Mouse (Mus musculus): ENCODE data around the gene Tmem121b. TPM values are rescaled to one million over a fixed set of nuclear protein-coding genes. Genes with fewer than 3 reads are reported as not detected.

The Tmem121b gene
- polyA plus RNA-seq, 1 experiment from 2014 or later: 0.65 TPM

DNA sequence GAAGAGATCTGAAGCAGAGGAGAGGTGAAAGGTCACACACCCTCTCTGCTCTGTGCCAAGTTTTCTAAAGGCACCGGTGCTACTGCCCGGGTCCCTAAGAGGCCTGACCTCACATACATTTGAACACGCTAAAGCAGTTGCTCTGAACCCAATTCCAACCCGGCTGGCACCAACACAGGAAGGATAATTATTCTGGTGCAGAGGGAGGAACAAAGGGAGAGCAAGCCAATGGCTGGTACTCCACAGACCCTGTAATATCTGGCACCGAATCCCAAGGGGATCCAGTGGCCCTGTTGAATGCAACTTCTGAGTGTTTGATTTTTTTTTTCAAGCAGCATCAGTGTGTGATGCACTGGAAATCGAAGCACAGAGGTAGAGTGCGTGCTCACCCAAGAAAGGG is 2.5 kb downstream of the Tmem121b start:
- no peaks in the 10 kb centered on the region for H3K36me3 ChIP-seq
- no peak overlapping the region for H3K4me3 ChIP-seq
- WGBS: 58% methylated on average over 7 of the region's 7 CpGs
- peaks cover 14% of the 10 kb centered on the region for H3K4me1 ChIP-seq
- H3K27ac ChIP-seq: no peak overlapping the region
- no peaks in the 10 kb centered on the region for H3K9me3 ChIP-seq
- no peak overlapping the region for H3K9ac ChIP-seq
- peaks cover 42% of the 10 kb centered on the region for H3K27me3 ChIP-seq
- ATAC-seq (ENCODE audit: insufficient number of reproducible peaks, insufficient read depth, low FRiP score, low TSS enrichment): no peak
- H3K4me2 ChIP-seq (replicated peaks): no peak overlapping the region

DNA sequence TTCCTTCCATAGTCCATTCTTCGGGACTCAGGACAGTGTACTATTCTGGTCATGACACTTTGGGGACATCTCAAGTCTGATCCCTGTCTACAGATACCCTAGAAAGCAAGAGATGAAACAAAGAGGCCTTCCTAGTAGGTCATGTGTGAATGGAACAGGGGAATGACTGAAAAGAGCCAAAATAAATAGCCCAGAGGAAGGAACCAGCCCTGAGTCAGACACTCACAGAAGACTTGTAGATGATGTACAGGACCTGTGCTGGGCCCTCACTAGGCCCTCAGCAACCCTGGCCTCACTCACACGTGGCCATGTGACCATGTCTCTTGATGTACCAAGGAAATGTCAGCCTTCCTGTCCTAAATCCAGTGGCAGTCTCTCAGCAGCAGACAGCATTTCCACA is 4.1 kb downstream of the Tmem121b start:
- H3K27ac ChIP-seq: no peak overlapping the region
- 66% methylated on average over 2 of the region's 2 CpGs for WGBS
- H3K36me3 ChIP-seq: no peaks in the 10 kb centered on the region
- peaks cover 14% of the 10 kb centered on the region for H3K4me1 ChIP-seq
- no peaks in the 10 kb centered on the region for H3K9me3 ChIP-seq
- peaks cover 40% of the 10 kb centered on the region for H3K27me3 ChIP-seq
- no peak overlapping the region for H3K4me2 ChIP-seq (replicated peaks)
- no peak for ATAC-seq (ENCODE audit: insufficient number of reproducible peaks, insufficient read depth, low FRiP score, low TSS enrichment)
- H3K4me3 ChIP-seq: no peak overlapping the region
- H3K9ac ChIP-seq: no peak overlapping the region

DNA sequence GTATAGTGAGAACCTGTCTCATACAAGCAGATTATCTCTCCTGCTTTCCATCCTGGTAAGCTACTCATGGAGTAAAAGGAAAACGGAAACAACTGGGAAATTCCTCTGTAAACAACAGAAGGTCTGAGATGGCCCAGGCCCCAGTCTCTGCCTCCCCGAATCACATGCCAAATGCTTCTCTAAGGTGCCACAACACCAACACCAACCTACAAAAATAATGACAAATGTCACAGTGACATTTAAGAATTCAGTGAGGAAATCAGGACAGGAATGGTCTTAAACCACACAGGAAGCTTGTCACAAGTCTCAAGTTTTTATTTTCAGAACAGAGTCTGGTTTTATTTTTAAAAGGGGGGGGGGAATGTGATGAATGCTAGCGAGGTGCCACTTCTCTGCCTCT is 5.0 kb downstream of the Tmem121b start:
- Histone ChIP-seq H3K9ac (no peak overlapping the region), H3K27me3 (peaks cover 39% of the 10 kb centered on the region), H3K27ac (no peak overlapping the region), H3K4me3 (no peak overlapping the region), H3K4me1 (peaks cover 14% of the 10 kb centered on the region), H3K4me2 (replicated peaks) (no peak overlapping the region), H3K36me3 (no peaks in the 10 kb centered on the region), H3K9me3 (no peaks in the 10 kb centered on the region)
- 67% methylated on average over 3 of the region's 3 CpGs for WGBS
- ATAC-seq (ENCODE audit: insufficient number of reproducible peaks, insufficient read depth, low FRiP score, low TSS enrichment): no peak

DNA sequence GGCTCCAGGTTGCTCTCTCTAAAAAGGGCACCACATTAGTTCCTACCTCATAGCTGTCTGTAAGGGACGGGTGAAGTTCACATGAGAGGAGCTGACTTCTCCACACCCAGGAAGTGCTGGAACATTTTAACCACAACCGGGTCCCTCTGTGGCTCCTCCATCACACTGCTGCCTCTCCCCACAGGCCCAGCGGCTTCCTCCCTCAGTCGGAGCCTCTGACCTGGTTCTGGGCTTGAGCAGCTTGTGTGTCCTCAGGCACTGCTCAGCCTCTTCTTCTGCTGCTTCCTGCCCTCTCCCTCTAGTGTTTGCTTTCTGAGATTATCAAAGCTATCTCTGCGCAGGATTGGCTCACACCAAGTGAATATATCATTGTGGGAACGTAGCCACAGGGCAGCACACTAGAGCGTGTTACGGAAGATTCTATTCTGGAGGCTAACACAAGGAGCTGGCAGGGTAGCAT is 7.5 kb downstream of the Tmem121b start:
- 59% methylated on average over 8 of the region's 8 CpGs for WGBS
- peaks cover 6% of the 10 kb centered on the region; the same call in 1 of the 2 replicates for H3K36me3 ChIP-seq
- H3K4me2 ChIP-seq (replicated peaks): no peak overlapping the region
- no peak overlapping the region for H3K27ac ChIP-seq
- H3K9me3 ChIP-seq: no peaks in the 10 kb centered on the region
- no peak overlapping the region for H3K9ac ChIP-seq
- peaks cover 16% of the 10 kb centered on the region for H3K27me3 ChIP-seq
- no peak overlapping the region for H3K4me3 ChIP-seq
- no peak for ATAC-seq (ENCODE audit: insufficient number of reproducible peaks, insufficient read depth, low FRiP score, low TSS enrichment)
- no peaks in the 10 kb centered on the region for H3K4me1 ChIP-seq

DNA sequence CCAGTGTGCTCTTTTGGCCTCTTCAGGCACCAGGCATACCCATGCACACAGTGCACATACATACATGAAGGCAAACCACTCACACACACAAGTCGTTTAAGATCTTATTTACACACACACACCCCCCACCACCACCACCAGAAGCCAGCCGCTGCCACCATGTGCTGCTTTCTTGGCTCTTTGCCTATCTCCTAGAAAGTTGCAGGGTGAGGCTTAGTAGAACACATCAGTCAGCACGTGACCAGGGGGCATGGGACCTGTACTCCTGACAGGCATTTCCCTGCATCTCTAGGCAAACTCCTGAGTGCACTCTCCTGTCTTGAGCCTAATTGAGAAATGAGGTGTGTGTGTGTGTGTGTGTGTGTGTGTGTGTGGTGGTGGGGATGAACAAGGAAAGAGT is 8.6 kb downstream of the Tmem121b start:
- Histone ChIP-seq H3K9me3 (no peaks in the 10 kb centered on the region), H3K9ac (no peak overlapping the region), H3K27ac (no peak overlapping the region), H3K4me3 (no peak overlapping the region), H3K36me3 (peaks cover 10% of the 10 kb centered on the region; the same call in 1 of the 2 replicates), H3K4me2 (replicated peaks) (no peak overlapping the region), H3K4me1 (no peaks in the 10 kb centered on the region), H3K27me3 (0 out of 2 replicates have a peak, but pooled peaks cover 5% of the 10 kb centered on the region)
- no peak for ATAC-seq (ENCODE audit: insufficient number of reproducible peaks, insufficient read depth, low FRiP score, low TSS enrichment)
- 84% methylated on average over 3 of the region's 3 CpGs for WGBS

DNA sequence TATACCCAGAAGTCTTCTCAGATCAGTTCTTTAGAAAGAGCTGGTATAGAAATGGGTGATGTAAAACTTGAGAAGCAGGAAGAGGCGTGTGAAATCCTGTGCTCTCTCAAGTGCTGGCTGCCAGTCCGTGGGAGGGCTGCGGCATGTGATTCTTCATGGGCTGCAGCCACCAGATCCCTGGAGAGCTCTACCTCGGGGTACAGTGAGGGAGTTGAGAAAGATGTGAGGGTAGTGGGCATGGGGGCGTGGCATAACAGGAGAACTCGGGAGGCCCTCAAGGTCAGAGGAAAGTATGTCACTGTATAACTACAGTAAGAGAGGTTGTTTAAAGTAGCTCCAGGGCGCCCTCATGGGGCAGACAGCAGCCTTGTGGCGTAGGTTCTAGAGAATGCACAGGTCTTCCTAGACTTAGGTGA is 10.4 kb downstream of the Tmem121b start:
- Histone ChIP-seq H3K27me3 (no peaks in the 10 kb centered on the region), H3K27ac (no peak overlapping the region), H3K9ac (no peak overlapping the region), H3K4me2 (replicated peaks) (no peak overlapping the region), H3K4me3 (no peak overlapping the region), H3K9me3 (no peaks in the 10 kb centered on the region), H3K36me3 (peaks cover 10% of the 10 kb centered on the region; the same call in 1 of the 2 replicates), H3K4me1 (no peaks in the 10 kb centered on the region)
- ATAC-seq (ENCODE audit: insufficient number of reproducible peaks, insufficient read depth, low FRiP score, low TSS enrichment): no peak
- WGBS: 32% methylated on average over 8 of the region's 8 CpGs

DNA sequence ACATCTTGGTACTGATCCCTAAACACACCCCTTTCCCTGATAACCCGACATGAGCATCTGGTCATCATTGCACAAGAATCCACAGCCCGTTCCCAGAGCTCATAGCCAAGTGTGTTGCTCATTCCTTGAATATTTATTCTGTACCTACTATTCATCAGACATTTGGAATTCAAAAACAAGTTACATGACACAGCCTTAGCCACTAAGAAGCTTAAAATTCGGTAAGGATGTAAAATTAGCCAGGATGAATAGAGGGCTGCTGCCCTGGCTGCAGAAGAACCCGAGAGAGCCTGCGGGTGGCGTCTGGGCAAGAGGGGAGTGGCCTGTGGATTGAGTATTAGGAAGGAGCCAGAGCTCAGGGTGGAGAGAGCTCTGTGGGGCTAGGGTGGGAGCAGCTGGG is 10.9 kb downstream of the Tmem121b start:
- peaks cover 10% of the 10 kb centered on the region; the same call in 1 of the 2 replicates for H3K36me3 ChIP-seq
- H3K9ac ChIP-seq: no peak overlapping the region
- H3K4me3 ChIP-seq: no peak overlapping the region
- H3K4me2 ChIP-seq (replicated peaks): no peak overlapping the region
- H3K27me3 ChIP-seq: no peaks in the 10 kb centered on the region
- no peaks in the 10 kb centered on the region for H3K4me1 ChIP-seq
- no peak overlapping the region for H3K27ac ChIP-seq
- whole genome bisulfite sequencing: 33% methylated on average over 6 of the region's 6 CpGs
- no peak for ATAC-seq (ENCODE audit: insufficient number of reproducible peaks, insufficient read depth, low FRiP score, low TSS enrichment)
- no peaks in the 10 kb centered on the region for H3K9me3 ChIP-seq

DNA sequence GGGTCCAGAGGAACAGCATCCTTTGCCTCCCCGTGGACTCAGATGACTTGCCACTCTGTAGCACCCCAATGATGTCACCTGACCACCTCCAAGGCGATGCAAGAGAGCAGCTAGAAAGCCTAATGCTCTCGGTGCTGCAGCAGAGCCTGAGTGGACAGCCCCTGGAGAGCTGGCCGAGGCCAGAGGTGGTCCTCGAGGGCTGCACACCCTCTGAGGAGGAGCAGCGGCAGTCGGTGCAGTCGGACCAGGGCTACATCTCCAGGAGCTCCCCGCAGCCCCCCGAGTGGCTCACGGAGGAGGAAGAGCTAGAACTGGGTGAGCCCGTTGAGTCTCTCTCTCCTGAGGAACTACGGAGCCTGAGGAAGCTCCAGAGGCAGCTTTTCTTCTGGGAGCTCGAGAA is 11.6 kb downstream of the Tmem121b start:
- Histone ChIP-seq H3K4me2 (replicated peaks) (no peak overlapping the region), H3K9me3 (no peaks in the 10 kb centered on the region), H3K4me3 (no peak overlapping the region), H3K27ac (no peak overlapping the region), H3K4me1 (no peaks in the 10 kb centered on the region), H3K27me3 (no peaks in the 10 kb centered on the region), H3K9ac (no peak overlapping the region), H3K36me3 (peaks cover 10% of the 10 kb centered on the region; the same call in 1 of the 2 replicates)
- WGBS: 92% methylated on average over 14 of the region's 14 CpGs
- ATAC-seq (ENCODE audit: insufficient number of reproducible peaks, insufficient read depth, low FRiP score, low TSS enrichment): no peak

DNA sequence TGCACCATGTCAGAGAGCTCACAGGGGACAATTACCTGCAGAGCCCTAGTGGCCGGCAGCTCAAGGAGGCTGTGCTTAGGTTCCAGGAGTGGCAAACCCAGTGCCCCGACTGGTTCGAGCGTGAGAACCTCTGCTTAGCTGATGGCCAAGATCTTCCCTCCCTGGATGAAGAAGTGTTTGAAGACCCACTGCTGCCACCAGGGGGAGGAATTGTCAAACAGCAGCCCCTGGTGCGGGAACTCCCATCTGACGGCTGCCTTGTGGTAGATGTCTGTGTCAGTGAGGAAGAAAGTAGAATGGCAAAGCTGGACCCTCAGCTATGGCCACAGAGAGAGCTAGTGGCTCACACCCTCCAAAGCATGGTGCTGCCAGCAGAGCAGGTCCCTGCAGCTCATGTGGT is 12.1 kb downstream of the Tmem121b start:
- no peaks in the 10 kb centered on the region for H3K9me3 ChIP-seq
- H3K4me2 ChIP-seq (replicated peaks): no peak overlapping the region
- H3K9ac ChIP-seq: no peak overlapping the region
- ATAC-seq (ENCODE audit: insufficient number of reproducible peaks, insufficient read depth, low FRiP score, low TSS enrichment): no peak
- no peaks in the 10 kb centered on the region for H3K4me1 ChIP-seq
- 87% methylated on average over 6 of the region's 6 CpGs for WGBS
- no peaks in the 10 kb centered on the region for H3K27me3 ChIP-seq
- no peak overlapping the region for H3K27ac ChIP-seq
- no peak overlapping the region for H3K4me3 ChIP-seq
- H3K36me3 ChIP-seq: peaks cover 10% of the 10 kb centered on the region; the same call in 1 of the 2 replicates

DNA sequence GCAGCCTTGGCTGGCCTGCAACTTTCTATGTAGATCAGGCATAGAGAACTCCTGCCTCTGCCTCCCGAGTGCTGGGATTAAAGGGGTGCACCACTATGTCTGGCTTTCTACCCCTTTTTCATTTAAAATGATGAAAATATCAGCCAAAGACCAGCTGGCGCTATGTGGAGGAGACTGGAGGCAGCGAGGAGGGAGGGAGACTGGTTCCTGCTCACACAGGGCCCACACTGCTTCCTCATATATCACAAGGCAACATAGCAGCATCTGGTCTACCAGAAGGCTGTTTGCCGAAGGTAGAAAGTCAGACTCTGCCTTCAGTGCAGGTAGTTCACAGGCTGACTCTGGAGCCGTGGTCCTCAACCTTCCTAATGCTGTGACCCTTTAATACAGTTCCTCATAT is 13.2 kb downstream of the Tmem121b start:
- WGBS: 82% methylated on average over 5 of the region's 5 CpGs
- no peak overlapping the region for H3K27ac ChIP-seq

DNA sequence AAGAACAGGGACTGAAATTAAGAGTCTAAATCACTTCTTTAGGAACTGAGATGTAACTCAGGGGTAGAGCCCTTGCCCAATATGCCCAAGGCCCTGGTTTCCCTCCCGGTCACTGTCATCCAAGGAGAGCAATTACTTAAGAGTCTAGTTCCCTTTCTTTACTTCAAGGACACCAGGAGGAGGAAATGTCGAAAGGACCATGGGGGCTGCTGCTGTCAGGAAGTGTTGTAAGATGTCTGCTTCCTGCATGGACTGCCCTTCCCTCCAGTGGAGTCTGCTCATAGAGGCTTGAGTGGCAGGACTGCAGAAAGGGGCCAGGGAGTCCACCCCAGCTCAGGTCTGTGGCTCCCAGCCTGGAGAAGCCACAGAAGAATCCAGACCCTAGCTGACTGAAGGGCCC is 14.3 kb downstream of the Tmem121b start:
- WGBS: 91% methylated on average over 2 of the region's 2 CpGs

More for the DNA sequence above, 13.2 kb downstream of the Tmem121b start:
- H3K4me3 ChIP-seq: no peak overlapping the region
- no peak overlapping the region for H3K4me2 ChIP-seq (replicated peaks)
- ATAC-seq (ENCODE audit: insufficient number of reproducible peaks, insufficient read depth, low FRiP score, low TSS enrichment): no peak
- no peak overlapping the region for H3K9ac ChIP-seq
- peaks cover 10% of the 10 kb centered on the region; the same call in 1 of the 2 replicates for H3K36me3 ChIP-seq
- H3K27me3 ChIP-seq: no peaks in the 10 kb centered on the region
- H3K4me1 ChIP-seq: no peaks in the 10 kb centered on the region
- H3K9me3 ChIP-seq: no peaks in the 10 kb centered on the region

DNA sequence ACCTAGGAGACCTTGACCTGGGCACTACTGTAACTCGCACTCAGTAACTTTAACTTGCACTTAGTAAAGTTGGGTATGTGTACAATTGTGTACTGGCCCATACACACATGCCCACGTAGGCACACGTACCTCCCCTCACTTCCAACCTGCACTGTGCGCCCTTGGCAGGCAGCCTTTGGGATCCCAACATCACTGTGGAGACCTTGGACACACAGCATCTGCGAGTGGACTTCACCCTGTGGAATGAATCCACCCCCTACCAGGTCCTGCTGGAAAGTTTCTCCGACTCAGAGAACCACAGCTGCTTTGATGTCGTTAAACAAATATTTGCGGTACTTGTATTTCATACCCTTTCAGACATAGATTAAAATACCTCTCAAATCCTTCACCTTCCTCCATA is 18.3 kb downstream of the Tmem121b start:
- no peak overlapping the region for H3K4me3 ChIP-seq
- no peak overlapping the region for H3K27ac ChIP-seq
- H3K27me3 ChIP-seq: no peaks in the 10 kb centered on the region
- H3K9me3 ChIP-seq: no peaks in the 10 kb centered on the region
- 83% methylated on average over 8 of the region's 8 CpGs for WGBS
- H3K36me3 ChIP-seq: no peaks in the 10 kb centered on the region
- no peak overlapping the region for H3K9ac ChIP-seq
- no peak overlapping the region for H3K4me2 ChIP-seq (replicated peaks)
- no peak for ATAC-seq (ENCODE audit: insufficient number of reproducible peaks, insufficient read depth, low FRiP score, low TSS enrichment)
- peaks cover 16% of the 10 kb centered on the region for H3K4me1 ChIP-seq

More for the DNA sequence above, 14.3 kb downstream of the Tmem121b start:
- Histone ChIP-seq H3K36me3 (peaks cover 10% of the 10 kb centered on the region; the same call in 1 of the 2 replicates), H3K4me2 (replicated peaks) (no peak overlapping the region), H3K9me3 (no peaks in the 10 kb centered on the region), H3K27me3 (no peaks in the 10 kb centered on the region), H3K9ac (no peak overlapping the region), H3K4me1 (no peaks in the 10 kb centered on the region), H3K27ac (no peak overlapping the region), H3K4me3 (no peak overlapping the region)
- ATAC-seq (ENCODE audit: insufficient number of reproducible peaks, insufficient read depth, low FRiP score, low TSS enrichment): no peak

DNA sequence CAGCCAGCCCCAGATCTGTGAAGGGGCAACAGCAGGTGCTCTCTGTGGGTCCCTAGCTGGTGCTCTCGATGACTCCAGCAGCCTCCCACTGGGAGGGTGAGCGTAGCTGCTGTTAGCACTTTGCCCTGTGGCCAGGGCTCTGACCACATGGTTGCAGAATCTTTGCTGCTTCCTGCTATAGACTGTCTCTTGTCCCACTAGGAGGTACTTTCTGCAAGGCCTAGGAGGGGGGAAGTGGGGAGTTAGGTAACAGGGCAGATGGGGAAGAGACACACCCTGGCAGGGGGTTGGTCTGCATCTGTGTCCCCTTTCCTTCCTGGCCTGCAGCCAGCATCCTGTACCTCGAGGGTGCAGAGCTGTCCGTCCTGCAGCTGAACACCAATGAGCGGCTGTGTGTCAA is 20.2 kb downstream of the Tmem121b start:
- Histone ChIP-seq H3K27me3 (no peaks in the 10 kb centered on the region), H3K27ac (no peak overlapping the region), H3K4me3 (no peak overlapping the region), H3K36me3 (no peaks in the 10 kb centered on the region), H3K4me1 (peaks cover 16% of the 10 kb centered on the region), H3K9me3 (no peaks in the 10 kb centered on the region), H3K9ac (no peak overlapping the region), H3K4me2 (replicated peaks) (no peak overlapping the region)
- WGBS: 34% methylated on average over 5 of the region's 5 CpGs
- ATAC-seq (ENCODE audit: insufficient number of reproducible peaks, insufficient read depth, low FRiP score, low TSS enrichment): no peak

All from embryonic facial prominence, embryonic 12.5 days (tissue).